Mouse (Mus musculus) ES-E14 (cell line): ENCODE measurements around the gene Fh1.

ENCODE experiments used
- CHD2 ChIP-seq: IDR thresholded peaks from 2 replicates; pipeline ENCODE4 v1.6.1; 2014; ENCODE audit warnings: mild to moderate bottlenecking, low read depth, low read length, inconsistent platforms
- MAFK ChIP-seq: IDR thresholded peaks from 2 replicates; pipeline ENCODE4 v1.6.1; 2014; ENCODE audit warnings: mild to moderate bottlenecking, low read depth, low read length, inconsistent platforms; ENCODE audit not compliant: insufficient read depth
- ZNF384 ChIP-seq: IDR thresholded peaks from 2 replicates; pipeline ENCODE4 v1.6.1; 2012; ENCODE audit warnings: low read depth, low read length, inconsistent platforms

GRCm38 (mm10) chr1:175669456-175669855 is 44.0 kb upstream of the Fh1 start:
- TF ChIP-seq MAFK = no peak
- no peak for TF ChIP-seq ZNF384
- TF ChIP-seq CHD2 = no peak
